Mouse (Mus musculus) bone marrow macrophage, adult 2 months (primary cell): ENCODE results near the gene Uqcr11.

Experiments
- CTCF ChIP-seq: IDR thresholded peaks from 2 replicates; pipeline ENCODE4 v1.5.1; 2012; ENCODE audit warnings: low read depth, mild to moderate bottlenecking, low read length, moderate library complexity
- POLR2A ChIP-seq: IDR thresholded peaks from 2 replicates; pipeline ENCODE4 v1.6.1; 2012; ENCODE audit warnings: mild to moderate bottlenecking, low read depth, low read length, borderline replicate concordance

- no peak for TF ChIP-seq CTCF
- TF ChIP-seq POLR2A = no peak
Observed at GRCm38 (mm10) chr10:80430375-80430980, 23.8 kb upstream of the Uqcr11 start.
